Mouse (Mus musculus) CH12.LX (cell line): ENCODE data around the gene Dusp22.

ENCODE experiments used
- NELFE ChIP-seq: IDR thresholded peaks from 2 replicates; pipeline ENCODE4 v1.6.1; 2011; ENCODE audit warnings: low read depth, low read length, improper control_type of control experiment
- USF1 ChIP-seq: IDR thresholded peaks from 2 replicates; pipeline ENCODE4 v1.6.1; 2014; ENCODE audit warnings: low read depth, mild to moderate bottlenecking, inconsistent platforms, low read length, improper control_type of control experiment

GRCm38 (mm10) chr13:30636453-30636852 lies 23.3 kb upstream of the Dusp22 start:
- TF ChIP-seq NELFE = no peak
- TF ChIP-seq USF1 = no peak
